Mouse (Mus musculus): ENCODE results near the gene Dmpk.

DNA sequence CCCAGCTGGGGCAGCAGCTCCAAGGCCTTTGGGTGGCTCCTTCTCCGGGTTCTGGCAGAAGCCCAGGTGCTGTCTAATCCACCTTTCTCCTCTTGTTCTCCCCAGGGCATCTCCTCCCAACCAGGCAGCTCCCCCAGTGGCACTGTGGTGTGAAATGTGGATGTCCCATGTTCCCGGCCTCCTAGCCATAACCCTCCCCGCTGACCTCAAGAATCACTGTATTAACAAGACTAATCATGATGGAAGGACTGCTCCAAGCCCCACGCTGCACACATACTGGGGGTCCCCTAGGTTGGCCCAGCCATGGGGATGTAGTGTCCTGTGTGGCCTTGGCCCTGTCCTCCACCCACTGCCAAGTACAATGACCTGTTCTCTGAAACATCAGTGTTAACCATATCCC lies 1.5 kb upstream of the Dmpk start:
- TF ChIP-seq POLR2A (IDR thresholded peaks at IDR 0.05; ENCODE audit: insufficient read length, low read depth): no peak
- TF ChIP-seq CEBPB (IDR thresholded peaks at IDR 0.05; ENCODE audit: insufficient read depth, poor library complexity, severe bottlenecking): no peak
- no peak for TF ChIP-seq TCF3 (IDR thresholded peaks at IDR 0.05; ENCODE audit: insufficient read length, low read depth)
- no peak for TF ChIP-seq E2F4 (IDR thresholded peaks at IDR 0.05; ENCODE audit: insufficient read depth)
- no peak for TF ChIP-seq MYOG (IDR thresholded peaks at IDR 0.05; ENCODE audit: control insufficient read depth in 1 of 3, insufficient read depth in 1 of 3, insufficient read length in 2 of 3, low read depth in 2 of 3)
- no peak for TF ChIP-seq SRF (IDR thresholded peaks at IDR 0.05; ENCODE audit: control insufficient read depth, insufficient read length, low read depth)
- no peak for TF ChIP-seq MYOD1 (IDR thresholded peaks at IDR 0.05; ENCODE audit: control insufficient read depth in 1 of 3, insufficient read length in 2 of 3, low read depth in 2 of 3)
- no peak for TF ChIP-seq MAX (IDR thresholded peaks at IDR 0.05; ENCODE audit: low read depth)
- no peak for TF ChIP-seq TCF12 (IDR thresholded peaks at IDR 0.05; ENCODE audit: insufficient read depth, poor library complexity, severe bottlenecking)
- TF ChIP-seq POLR2AphosphoS2 (IDR thresholded peaks at IDR 0.05; ENCODE audit: insufficient read length, low read depth): no peak
- TF ChIP-seq REST (IDR thresholded peaks at IDR 0.05; ENCODE audit: insufficient read depth, insufficient read length): no peak
- TF ChIP-seq USF1 (IDR thresholded peaks at IDR 0.05; ENCODE audit: low read depth): no peak
